Mouse (Mus musculus): Measurements from ENCODE around the gene Cwc15. TPM values are rescaled to one million over a fixed set of nuclear protein-coding genes. Genes with fewer than 3 reads are reported as not detected.
"Not testable (repeated sequence)": the region's sequence is repeated elsewhere in the genome, so short reads cannot be mapped to it uniquely, and the experiment has no call there.

Cwc15 gene
- 166 TPM for polyA plus RNA-seq (2021)

DNA sequence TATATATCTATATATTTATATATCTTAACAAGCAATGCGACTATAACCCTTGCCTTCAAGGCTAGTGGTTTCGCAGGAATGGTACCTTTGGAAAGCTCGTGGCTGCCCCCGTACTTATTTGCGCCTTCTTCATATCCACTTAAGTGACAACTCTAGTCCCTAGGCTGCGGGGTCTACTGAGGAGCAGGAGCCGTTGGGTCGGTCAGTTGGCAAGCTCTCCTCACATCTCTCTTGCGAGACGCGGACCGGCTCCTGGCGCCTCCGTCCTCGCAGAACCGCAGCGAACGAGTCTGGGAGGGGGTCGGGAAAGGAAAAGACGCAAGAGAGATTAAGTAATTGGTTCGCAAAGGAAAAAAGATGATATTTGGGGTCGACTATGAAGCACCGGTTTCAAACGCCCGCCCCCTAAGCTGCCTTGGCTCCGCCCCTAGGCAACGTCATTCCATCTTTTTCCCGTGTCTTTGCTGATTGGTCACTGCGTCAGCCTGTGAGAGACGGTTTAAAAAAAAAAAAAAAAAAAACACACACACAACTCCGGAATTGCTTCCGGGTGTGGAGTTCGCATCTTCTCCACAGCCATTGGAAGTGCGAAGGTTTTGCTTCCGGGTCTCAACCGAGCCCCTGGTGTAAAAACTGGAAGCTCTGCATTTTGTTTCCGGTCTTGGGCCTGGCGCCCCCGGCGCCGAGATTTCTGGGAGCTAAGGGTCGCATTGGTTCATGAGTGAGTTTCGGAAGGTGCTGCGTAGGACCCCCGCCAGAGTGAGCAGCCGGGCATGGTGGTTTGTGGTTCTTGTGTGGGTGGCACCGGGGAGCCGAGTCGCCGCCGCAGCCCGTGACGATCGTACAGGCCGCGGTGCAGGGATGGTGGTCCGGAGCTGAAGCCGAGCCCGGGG lies at the start of gene Cwc15, which contains the start of gene Kdm4d:
Gene Cwc15 (plus strand): TSS at position 595 of the 893 bp plus-strand sequence.
Gene Kdm4d (minus strand): TSS at position 460 of the 893 bp plus-strand sequence.
- TF ChIP-seq CTCF (IDR thresholded peaks at IDR 0.05): no peak
- in situ Hi-C loops (cut with MboI; ENCODE audit: low pct_unique_long_range_greater_than_20kb): loop anchor here (25.0 kb wide), 2 partner anchors 512 to 638 kb away; no protein-coding TSS in a partner anchor
- H3K27me3 ChIP-seq: no peaks in the 10 kb centered on the region
- ATAC-seq (peak; percentile 87), DNase-seq (ENCODE audit: low read depth, low spot score) (peak; percentile 87)
- POLR2A ChIA-PET: interaction anchor here (0.5 to 0.7 kb wide), 6 partner anchors 13 to 771 kb away, joined by 3 to 7 read pairs (median 3); partner anchors contain the start of gene Endod1
- CTCF ChIA-PET: interaction anchor here (0.7 to 1.8 kb wide), 6 partner anchors 13 to 176 kb away, joined by 3 to 6 read pairs (median 3); no protein-coding TSS in a partner anchor

DNA sequence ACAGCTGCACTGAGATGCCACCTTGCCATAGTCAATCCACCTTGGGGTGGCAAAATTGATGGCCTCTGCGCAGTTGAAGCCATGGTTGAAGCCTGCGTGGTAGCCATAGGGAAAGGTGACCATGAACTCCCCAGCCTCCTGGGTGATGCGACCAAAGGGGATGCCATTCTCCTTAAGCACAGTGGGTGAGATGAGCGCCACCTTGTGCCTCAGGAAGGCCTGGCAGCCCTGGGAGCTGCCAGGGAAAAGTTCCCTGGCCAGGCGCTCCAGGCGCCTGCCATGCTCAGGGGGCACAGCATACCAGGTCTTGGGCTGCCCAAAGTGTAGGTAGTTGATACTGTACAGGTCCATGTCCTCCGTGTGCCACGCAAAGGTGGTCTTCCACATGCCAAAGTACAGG lies 49.3 kb upstream of the Cwc15 start:
- POLR2A ChIA-PET: not testable (repeated sequence)
- H3K27me3 ChIP-seq: peaks cover 17% of the 10 kb centered on the region

DNA sequence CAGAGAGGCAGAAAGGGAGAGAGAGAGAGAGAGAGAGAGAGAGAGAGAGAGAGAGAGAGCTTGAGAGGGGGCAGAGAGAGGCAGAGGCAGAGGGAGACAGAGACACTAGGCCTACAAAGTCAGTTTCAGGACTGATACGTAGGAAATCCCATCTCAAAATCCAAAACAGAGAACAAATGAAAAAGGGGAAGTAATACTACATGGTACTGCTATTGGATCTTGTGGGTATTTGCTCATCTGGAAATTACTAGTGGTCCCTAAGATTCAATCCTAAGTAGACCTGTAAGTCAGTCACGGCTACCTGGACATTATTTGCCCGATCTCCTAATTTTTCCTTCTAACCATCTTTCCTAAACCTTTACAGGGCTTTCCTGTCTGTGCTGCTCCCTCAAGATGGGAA lies 44.1 kb upstream of the Cwc15 start:
- H3K27me3 ChIP-seq: peaks cover 25% of the 10 kb centered on the region
- ChIA-PET CTCF (no interaction called here), POLR2A (no interaction called here)
- DNase-seq (ENCODE audit: low read depth, low spot score) (no peak), ATAC-seq (no peak)
- in situ Hi-C loops (cut with MboI; ENCODE audit: low pct_unique_long_range_greater_than_20kb): no loop called here
- TF ChIP-seq CTCF (IDR thresholded peaks at IDR 0.05): no peak

More for the DNA sequence above, 49.3 kb upstream of the Cwc15 start:
- CTCF ChIA-PET; DNase-seq (ENCODE audit: low read depth, low spot score); ATAC-seq; in situ Hi-C loops (cut with MboI; ENCODE audit: low pct_unique_long_range_greater_than_20kb): not testable (repeated sequence)

GRCm38 (mm10) chr9:14462536-14462935 lies 37.9 kb upstream of the Cwc15 start:
- in situ Hi-C loops (cut with MboI; ENCODE audit: low pct_unique_long_range_greater_than_20kb); POLR2A ChIA-PET; H3K27me3 ChIP-seq; CTCF ChIA-PET; ATAC-seq; DNase-seq (ENCODE audit: low read depth, low spot score): not testable (repeated sequence)

GRCm38 (mm10) chr9:14463668-14464067 lies 36.7 kb upstream of the Cwc15 start:
- DNase-seq (ENCODE audit: low read depth, low spot score); ATAC-seq; POLR2A ChIA-PET; H3K27me3 ChIP-seq; CTCF ChIA-PET; in situ Hi-C loops (cut with MboI; ENCODE audit: low pct_unique_long_range_greater_than_20kb): not testable (repeated sequence)

GRCm38 (mm10) chr9:14498896-14499705 lies 1.3 kb upstream of the Cwc15 start:
- POLR2A ChIA-PET: no interaction called here
- in situ Hi-C loops (cut with MboI; ENCODE audit: low pct_unique_long_range_greater_than_20kb): no loop called here
- ATAC-seq (no peak), DNase-seq (ENCODE audit: low read depth, low spot score) (no peak)
- no peak for TF ChIP-seq CTCF (IDR thresholded peaks at IDR 0.05)
- CTCF ChIA-PET: interaction anchor here (1.1 to 1.4 kb wide), 2 partner anchors 22 to 116 kb away, joined by 3 to 6 read pairs; no protein-coding TSS in a partner anchor
- no peaks in the 10 kb centered on the region for H3K27me3 ChIP-seq

- DNase-seq (ENCODE audit: low read depth, low spot score) (no peak), ATAC-seq (no peak)
- in situ Hi-C loops (cut with MboI; ENCODE audit: low pct_unique_long_range_greater_than_20kb): loop anchor here (25.0 kb wide), 2 partner anchors 511 to 639 kb away; no protein-coding TSS in a partner anchor
- POLR2A ChIA-PET: interaction anchor here (0.5 to 0.7 kb wide), 4 partner anchors 14 to 770 kb away, joined by 3 to 7 read pairs (median 4); partner anchors contain the start of gene Endod1
- CTCF ChIA-PET: interaction anchor here (0.8 to 1.8 kb wide), 3 partner anchors 13 to 176 kb away, joined by 3 to 6 read pairs (median 4); no protein-coding TSS in a partner anchor
- no peaks in the 10 kb centered on the region for H3K27me3 ChIP-seq
- TF ChIP-seq CTCF (IDR thresholded peaks at IDR 0.05): no peak
Observed at GRCm38 (mm10) chr9:14500916-14501424, 553 bp downstream of the Cwc15 start.

- in situ Hi-C loops (cut with MboI; ENCODE audit: low pct_unique_long_range_greater_than_20kb): loop anchor here (5.0 to 25.0 kb wide), 4 partner anchors 184 to 651 kb away; no protein-coding TSS in a partner anchor
- TF ChIP-seq CTCF (IDR thresholded peaks at IDR 0.05): peak; percentile 89
- DNase-seq (ENCODE audit: low read depth, low spot score) (no peak), ATAC-seq (peak; percentile 79)
- ChIA-PET CTCF (interaction anchor here (1.0 to 3.4 kb wide), 6 partner anchors 11 to 186 kb away, joined by 3 to 16 read pairs (median 4); partner anchors contain the start of genes Cwc15 and Kdm4d), POLR2A (interaction anchor here (0.8 to 1.0 kb wide), 2 partner anchors 8 to 13 kb away, joined by 3 read pairs; partner anchors contain the start of genes Cwc15 and Kdm4d)
- H3K27me3 ChIP-seq: no peaks in the 10 kb centered on the region
Observed at GRCm38 (mm10) chr9:14512633-14513445, 12.4 kb downstream of the Cwc15 start.

GRCm38 (mm10) chr9:14517296-14517695 lies 16.9 kb downstream of the Cwc15 start:
- no peak for DNase-seq (ENCODE audit: low read depth, low spot score)
- ChIA-PET POLR2A (no interaction called here), CTCF (interaction anchor here (1.0 to 1.4 kb wide), 2 partner anchors 8 to 182 kb away, joined by 4 to 8 read pairs; no protein-coding TSS in a partner anchor)
- in situ Hi-C loops (cut with MboI; ENCODE audit: low pct_unique_long_range_greater_than_20kb): loop anchor here (25.0 kb wide), 2 partner anchors 495 to 655 kb away; no protein-coding TSS in a partner anchor
- ATAC-seq: no peak
- no peak for TF ChIP-seq CTCF (IDR thresholded peaks at IDR 0.05)
- H3K27me3 ChIP-seq: no peaks in the 10 kb centered on the region

Measured in Patski (cell line).